ENCODE assay signal across 11 mouse cellular contexts in genomic region chrX:38201816-38202215, GRCm38 (mm10). TPM values are rescaled to one million over a fixed set of nuclear protein-coding genes. Genes with fewer than 3 reads are reported as not detected.
A peak's percentile ranks its signal among the peaks of the same experiment; 100 is the strongest.
DNase-seq lines count a peak whose midpoint lies in the region; ATAC-seq and TF ChIP-seq lines count a peak whose summit lies in the region.
"Had no signal": no experiment of that assay in that cellular context is flagged by ENCODE, and none has a peak within 500 bp of the region (broad histone marks: within the 10 kb centered on the region; RNA-seq: fewer than 3 reads in every experiment).

No protein-coding gene starts in this region.

- H3K27me3 ChIP-seq in hindbrain, postnatal 0 days (ENCODE audit: insufficient read depth, low read length), result no peaks in the 10 kb centered on the region
- H3K27me3 ChIP-seq in hindbrain, embryonic 12.5 days, result no peaks in the 10 kb centered on the region
- H3K27me3 ChIP-seq in heart, embryonic 10.5 days (ENCODE audit: insufficient read depth, poor library complexity, severe bottlenecking), result no peaks in the 10 kb centered on the region
- H3K27me3 ChIP-seq: limb, embryonic 13.5 days had no signal

- H3K4me2 ChIP-seq in hindbrain, postnatal 0 days (ENCODE audit: low read depth, low read length), result no peak overlapping the region
- H3K4me2 ChIP-seq in hindbrain, embryonic 12.5 days (replicated peaks), result no peak overlapping the region
- H3K4me2 ChIP-seq: limb, embryonic 13.5 days had no signal

- H3K4me3 ChIP-seq in hindbrain, postnatal 0 days (ENCODE audit: low read length), result no peak overlapping the region
- H3K4me3 ChIP-seq in hindbrain, embryonic 12.5 days, result no peak overlapping the region
- no peak overlapping the region for H3K4me3 ChIP-seq in heart, embryonic 10.5 days
- H3K4me3 ChIP-seq: heart, adult 2 months; limb, embryonic 13.5 days had no signal

- no peak overlapping the region for H3K9ac ChIP-seq in hindbrain, postnatal 0 days (replicated peaks; ENCODE audit: low read length)
- H3K9ac ChIP-seq in hindbrain, embryonic 12.5 days, result no peak overlapping the region
- H3K9ac ChIP-seq: limb, embryonic 13.5 days had no signal

- H3K9me3 ChIP-seq in hindbrain, postnatal 0 days (ENCODE audit: low read length), result no peaks in the 10 kb centered on the region
- H3K9me3 ChIP-seq in hindbrain, embryonic 12.5 days (replicated peaks), result no peaks in the 10 kb centered on the region
- H3K9me3 ChIP-seq in heart, embryonic 10.5 days, result no peaks in the 10 kb centered on the region
- H3K9me3 ChIP-seq: limb, embryonic 13.5 days had no signal

- H3K27ac ChIP-seq in hindbrain, postnatal 0 days, result peak overlapping the region; percentile 26; the same call in 1 of the 2 replicates
- no peak overlapping the region for H3K27ac ChIP-seq in hindbrain, embryonic 12.5 days
- H3K27ac ChIP-seq in heart, embryonic 10.5 days, result no peak overlapping the region
- H3K27ac ChIP-seq: heart, adult 2 months; limb, embryonic 13.5 days had no signal

- 51% methylated on average over 2 of the region's 2 CpGs for WGBS in hindbrain, postnatal 0 days
- 66% methylated on average over 2 of the region's 2 CpGs for WGBS in hindbrain, embryonic 12.5 days
- WGBS in heart, embryonic 10.5 days, result 69% methylated on average over 2 of the region's 2 CpGs

- ATAC-seq in hindbrain, postnatal 0 days, result no peak
- no peak for ATAC-seq in hindbrain, embryonic 12.5 days (ENCODE audit: low FRiP score)

- peak; percentile 28 for DNase-seq in hindbrain, postnatal 0 days (ENCODE audit: low spot score)
- DNase-seq in right cerebral cortex, adult 18-20 months, result peak; percentile 29
- no peak for DNase-seq in right cerebral cortex, postnatal 14 days
- DNase-seq in gonadal fat pad, adult 2 months (ENCODE audit: low read depth), result peak; percentile 34
- DNase-seq in testis, postnatal 10 days (ENCODE audit: low spot score), result no peak
- DNase-seq in heart, embryonic 10.5 days (ENCODE audit: low spot score), result no peak
- DNase-seq: cerebellum, postnatal 25 days; heart, adult 2 months; spleen, adult 18-20 months had no signal

- no peaks in the 10 kb centered on the region for H3K4me1 ChIP-seq in hindbrain, postnatal 0 days (ENCODE audit: insufficient read depth, low read length)
- no peaks in the 10 kb centered on the region for H3K4me1 ChIP-seq in hindbrain, embryonic 12.5 days
- no peaks in the 10 kb centered on the region for H3K4me1 ChIP-seq in heart, embryonic 10.5 days
- H3K4me1 ChIP-seq: limb, embryonic 13.5 days had no signal

- no peak for TF ChIP-seq CTCF in hindbrain, postnatal 0 days (IDR thresholded peaks at IDR 0.05; ENCODE audit: low read depth)

- no peaks in the 10 kb centered on the region for H3K36me3 ChIP-seq in hindbrain, postnatal 0 days (ENCODE audit: insufficient read depth, low read length)
- no peaks in the 10 kb centered on the region for H3K36me3 ChIP-seq in hindbrain, embryonic 12.5 days
- H3K36me3 ChIP-seq in heart, embryonic 10.5 days, result no peaks in the 10 kb centered on the region
- H3K36me3 ChIP-seq: limb, embryonic 13.5 days had no signal

RNA-seq across cellular contexts. Expression of gene Zbtb33, which starts 12.2 kb away (rescaled TPM):
- total RNA-seq in hindbrain, postnatal 0 days (2014; rRNA removed), result 20.5 and 26.8 TPM in 2 replicates
- 3.0 and 3.3 TPM in 2 replicates for polyA plus RNA-seq in hindbrain, postnatal 0 days (2015; fragmentation: Nextera tagmentation; extraction: Ambion mirVana)
- 6.3 and 6.9 TPM in 2 replicates for polyA plus RNA-seq in hindbrain, embryonic 12.5 days (2016; fragmentation: Nextera tagmentation; extraction: Ambion mirVana)
- 7.1 and 7.2 TPM in 2 replicates for polyA plus RNA-seq in gonadal fat pad, adult 2 months (2012; rRNA removed)
- 1.9 and 5.0 TPM in 2 replicates for polyA plus RNA-seq in heart, embryonic 10.5 days (2016; fragmentation: Nextera tagmentation; extraction: Ambion mirVana)

RNA-seq across cellular contexts. Expression of gene Tmem255a, which starts 50.4 kb away (rescaled TPM):
- total RNA-seq in hindbrain, postnatal 0 days (2014; rRNA removed), result 41.4 and 48.4 TPM in 2 replicates
- 37.3 and 38.5 TPM in 2 replicates for polyA plus RNA-seq in hindbrain, postnatal 0 days (2015; fragmentation: Nextera tagmentation; extraction: Ambion mirVana)
- 22.2 and 27.4 TPM in 2 replicates for polyA plus RNA-seq in hindbrain, embryonic 12.5 days (2016; fragmentation: Nextera tagmentation; extraction: Ambion mirVana)
- polyA plus RNA-seq in gonadal fat pad, adult 2 months (2012; rRNA removed), result 3.5 and 4.1 TPM in 2 replicates
- polyA plus RNA-seq in heart, embryonic 10.5 days (2016; fragmentation: Nextera tagmentation; extraction: Ambion mirVana), result 18.0 and 24.5 TPM in 2 replicates

Comparison
In these comparisons a context has a peak if more than half of its experiments do, and no peak if none do; other contexts are left out.
1. DNase-seq: peak in hindbrain, postnatal 0 days (single experiment), right cerebral cortex, adult 18-20 months (single experiment) and gonadal fat pad, adult 2 months (single experiment); none in right cerebral cortex, postnatal 14 days (single experiment), testis, postnatal 10 days (single experiment) and heart, embryonic 10.5 days (single experiment).